Mouse (Mus musculus): ENCODE measurements at regions not wholly inside any gene's neighbourhood (a gene's known extent, or its start where the extent isn't known, plus 50 kb on each side); places are given as distances from the start of the nearest gene placed in this dataset.

DNA sequence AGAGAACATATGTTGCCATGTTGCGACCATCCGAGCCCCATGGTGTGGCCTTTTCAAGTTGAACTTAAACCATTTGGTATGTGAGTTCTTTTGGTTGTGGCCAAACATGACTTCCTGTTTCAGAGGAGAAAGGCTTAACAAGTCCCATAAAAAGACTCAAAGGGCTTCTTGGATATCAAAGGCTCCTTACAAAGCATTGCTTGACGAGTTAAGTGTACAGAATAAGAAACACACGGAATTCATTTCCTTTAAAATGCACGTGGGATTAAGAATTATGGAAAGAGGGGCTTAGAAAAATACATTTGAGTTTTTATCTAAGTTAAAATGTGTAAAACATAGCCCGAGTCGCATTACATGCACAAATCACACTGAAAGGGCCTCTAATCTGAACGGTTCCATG is 346.8 kb downstream of the Cmpk2 start:
- TF ChIP-seq CTCF (IDR thresholded peaks at IDR 0.05; ENCODE audit: insufficient read depth, low read length) = no peak
- no peak for TF ChIP-seq POLR2A (IDR thresholded peaks at IDR 0.05; ENCODE audit: borderline replicate concordance, extremely low read depth, low read depth, low read length)
- no peak overlapping the region for H3K4me3 ChIP-seq (replicated peaks; ENCODE audit: extremely low read depth, low read depth, low read length)
- WGBS = 78% methylated on average over 8 of the region's 8 CpGs
- H3K4me1 ChIP-seq (ENCODE audit: control insufficient read depth, insufficient read depth, low read length) = no peaks in the 10 kb centered on the region
- no peak for DNase-seq

GRCm38 (mm10) chr12:26810565-26811177 is 341.7 kb downstream of the Cmpk2 start:
- TF ChIP-seq CTCF (IDR thresholded peaks at IDR 0.05; ENCODE audit: insufficient read depth, low read length) = no peak
- TF ChIP-seq POLR2A (IDR thresholded peaks at IDR 0.05; ENCODE audit: borderline replicate concordance, extremely low read depth, low read depth, low read length) = no peak
- no peak for DNase-seq
- WGBS = 79% methylated on average over 5 of the region's 5 CpGs
- H3K4me3 ChIP-seq (replicated peaks; ENCODE audit: extremely low read depth, low read depth, low read length) = no peak overlapping the region
- no peaks in the 10 kb centered on the region for H3K4me1 ChIP-seq (ENCODE audit: control insufficient read depth, insufficient read depth, low read length)

- no peak overlapping the region for H3K4me3 ChIP-seq (replicated peaks; ENCODE audit: extremely low read depth, low read depth, low read length)
- no peaks in the 10 kb centered on the region for H3K4me1 ChIP-seq (ENCODE audit: control insufficient read depth, insufficient read depth, low read length)
- WGBS = 12% methylated on average over 4 of the region's 4 CpGs
- no peak for DNase-seq
- no peak for TF ChIP-seq CTCF (IDR thresholded peaks at IDR 0.05; ENCODE audit: insufficient read depth, low read length)
- no peak for TF ChIP-seq POLR2A (IDR thresholded peaks at IDR 0.05; ENCODE audit: borderline replicate concordance, extremely low read depth, low read depth, low read length)
Observed at GRCm38 (mm10) chr12:26809670-26810069, 340.7 kb downstream of the Cmpk2 start.

GRCm38 (mm10) chr12:26802542-26802941 is 333.5 kb downstream of the Cmpk2 start:
- Histone ChIP-seq H3K4me1 (ENCODE audit: control insufficient read depth, insufficient read depth, low read length) (no peaks in the 10 kb centered on the region), H3K4me3 (replicated peaks; ENCODE audit: extremely low read depth, low read depth, low read length) (no peak overlapping the region)
- no peak for DNase-seq
- no peak for TF ChIP-seq CTCF (IDR thresholded peaks at IDR 0.05; ENCODE audit: insufficient read depth, low read length)
- no peak for TF ChIP-seq POLR2A (IDR thresholded peaks at IDR 0.05; ENCODE audit: borderline replicate concordance, extremely low read depth, low read depth, low read length)
- 85% methylated on average over 5 of the region's 5 CpGs for WGBS

DNA sequence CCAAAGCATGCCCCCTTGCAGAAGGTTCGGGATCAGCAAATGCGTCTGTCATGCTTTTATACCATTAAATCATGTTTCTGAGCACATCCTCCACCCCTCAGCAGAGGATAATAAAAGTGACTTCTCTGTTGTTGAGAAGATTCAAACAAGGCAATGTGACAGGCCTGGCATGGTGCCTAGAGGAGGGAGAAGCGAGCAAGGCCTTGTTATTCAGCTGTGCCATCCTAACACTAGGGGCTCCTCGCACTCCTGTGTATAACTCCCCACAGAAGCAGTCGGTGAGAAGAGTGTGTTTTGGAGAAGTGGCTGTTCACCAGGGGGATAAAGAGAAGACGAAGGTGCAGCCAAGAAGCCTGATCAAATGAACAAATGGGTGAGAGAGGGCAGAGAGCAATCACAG is 330.3 kb downstream of the Cmpk2 start:
- no peak for DNase-seq

GRCm38 (mm10) chr12:26796367-26796766 is 327.4 kb downstream of the Cmpk2 start:
- TF ChIP-seq POLR2A (IDR thresholded peaks at IDR 0.05; ENCODE audit: borderline replicate concordance, extremely low read depth, low read depth, low read length) (no peak), CTCF (IDR thresholded peaks at IDR 0.05; ENCODE audit: insufficient read depth, low read length) (no peak)
- no peak for DNase-seq
- 82% methylated on average over 2 of the region's 2 CpGs for WGBS
- Histone ChIP-seq H3K4me3 (replicated peaks; ENCODE audit: extremely low read depth, low read depth, low read length) (no peak overlapping the region), H3K4me1 (ENCODE audit: control insufficient read depth, insufficient read depth, low read length) (no peaks in the 10 kb centered on the region)

More for the DNA sequence above, 330.3 kb downstream of the Cmpk2 start:
- TF ChIP-seq POLR2A (IDR thresholded peaks at IDR 0.05; ENCODE audit: borderline replicate concordance, extremely low read depth, low read depth, low read length) = no peak
- no peak for TF ChIP-seq CTCF (IDR thresholded peaks at IDR 0.05; ENCODE audit: insufficient read depth, low read length)
- H3K4me3 ChIP-seq (replicated peaks; ENCODE audit: extremely low read depth, low read depth, low read length) = no peak overlapping the region
- H3K4me1 ChIP-seq (ENCODE audit: control insufficient read depth, insufficient read depth, low read length) = no peaks in the 10 kb centered on the region
- WGBS = 73% methylated on average over 6 of the region's 6 CpGs

- WGBS = 72% methylated on average over 10 of the region's 10 CpGs
- no peak for TF ChIP-seq CTCF (IDR thresholded peaks at IDR 0.05; ENCODE audit: insufficient read depth, low read length)
- TF ChIP-seq POLR2A (IDR thresholded peaks at IDR 0.05; ENCODE audit: borderline replicate concordance, extremely low read depth, low read depth, low read length) = no peak
- Histone ChIP-seq H3K4me1 (ENCODE audit: control insufficient read depth, insufficient read depth, low read length) (no peaks in the 10 kb centered on the region), H3K4me3 (replicated peaks; ENCODE audit: extremely low read depth, low read depth, low read length) (no peak overlapping the region)
- no peak for DNase-seq
Observed at GRCm38 (mm10) chr12:26789336-26789846, 320.4 kb downstream of the Cmpk2 start.

GRCm38 (mm10) chr12:26785550-26785949 is 316.5 kb downstream of the Cmpk2 start:
- WGBS = 63% methylated on average over 2 of the region's 2 CpGs
- Histone ChIP-seq H3K4me1 (ENCODE audit: control insufficient read depth, insufficient read depth, low read length) (no peaks in the 10 kb centered on the region), H3K4me3 (replicated peaks; ENCODE audit: extremely low read depth, low read depth, low read length) (no peak overlapping the region)
- no peak for DNase-seq
- TF ChIP-seq POLR2A (IDR thresholded peaks at IDR 0.05; ENCODE audit: borderline replicate concordance, extremely low read depth, low read depth, low read length) = no peak
- no peak for TF ChIP-seq CTCF (IDR thresholded peaks at IDR 0.05; ENCODE audit: insufficient read depth, low read length)

DNA sequence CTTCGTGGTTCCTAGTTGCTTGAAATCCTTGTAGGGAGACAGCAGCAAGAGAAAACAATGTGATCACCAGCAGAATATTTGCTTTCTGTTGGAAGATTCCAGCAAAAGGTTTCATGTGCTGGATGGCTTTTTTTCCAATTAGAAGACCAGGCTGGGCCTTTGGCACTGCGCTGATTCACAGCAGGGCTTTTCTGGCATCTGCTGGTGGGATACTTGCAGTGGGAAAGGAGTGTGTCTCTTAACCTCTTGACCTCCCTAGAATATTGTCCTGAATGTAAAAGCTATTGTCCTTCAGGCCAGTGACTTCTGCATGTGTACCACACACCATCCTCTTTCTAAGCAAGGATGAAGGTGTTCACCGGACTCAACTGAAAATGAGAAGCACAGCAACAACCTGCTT is 315.4 kb downstream of the Cmpk2 start:
- TF ChIP-seq CTCF (IDR thresholded peaks at IDR 0.05; ENCODE audit: insufficient read depth, low read length) (no peak), POLR2A (IDR thresholded peaks at IDR 0.05; ENCODE audit: borderline replicate concordance, extremely low read depth, low read depth, low read length) (no peak)
- Histone ChIP-seq H3K4me1 (ENCODE audit: control insufficient read depth, insufficient read depth, low read length) (no peaks in the 10 kb centered on the region), H3K4me3 (replicated peaks; ENCODE audit: extremely low read depth, low read depth, low read length) (no peak overlapping the region)
- 87% methylated on average over 3 of the region's 3 CpGs for WGBS
- no peak for DNase-seq

DNA sequence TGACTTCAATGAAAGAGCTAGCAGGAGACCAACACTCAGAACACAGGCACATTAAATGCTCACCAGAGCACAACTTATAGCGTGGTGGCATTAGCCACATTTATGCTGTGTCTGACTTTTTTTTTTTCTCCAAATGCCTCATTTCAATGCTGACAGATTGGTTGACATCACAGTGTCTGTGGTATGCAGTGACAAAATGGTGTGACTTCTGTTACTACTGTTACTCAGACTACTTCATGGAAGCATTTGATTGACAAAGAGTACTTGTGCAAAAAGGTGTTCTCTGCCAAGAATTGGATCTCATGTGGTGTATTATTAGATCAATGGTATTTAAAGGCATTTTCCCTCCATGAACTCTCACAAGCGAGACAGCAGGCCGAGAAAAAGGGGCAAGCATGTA is 314.8 kb downstream of the Cmpk2 start:
- no peak overlapping the region for H3K4me3 ChIP-seq (replicated peaks; ENCODE audit: extremely low read depth, low read depth, low read length)
- H3K4me1 ChIP-seq (ENCODE audit: control insufficient read depth, insufficient read depth, low read length) = no peaks in the 10 kb centered on the region
- TF ChIP-seq CTCF (IDR thresholded peaks at IDR 0.05; ENCODE audit: insufficient read depth, low read length) = no peak
- TF ChIP-seq POLR2A (IDR thresholded peaks at IDR 0.05; ENCODE audit: borderline replicate concordance, extremely low read depth, low read depth, low read length) = no peak
- no peak for DNase-seq
- 76% methylated on average over 3 of the region's 3 CpGs for WGBS

Data from lung, adult 2 months (tissue).